Mouse (Mus musculus) natural killer cell, adult 2 months (primary cell): ENCODE data around the gene Unk.

ENCODE experiments used
- DNase-seq, 2 experiments: peaks; one replicate each; pipeline ENCODE4 v3.0.0; 2022; ENCODE audit warnings: low spot score in 2 of 2

Unk gene

DNA sequence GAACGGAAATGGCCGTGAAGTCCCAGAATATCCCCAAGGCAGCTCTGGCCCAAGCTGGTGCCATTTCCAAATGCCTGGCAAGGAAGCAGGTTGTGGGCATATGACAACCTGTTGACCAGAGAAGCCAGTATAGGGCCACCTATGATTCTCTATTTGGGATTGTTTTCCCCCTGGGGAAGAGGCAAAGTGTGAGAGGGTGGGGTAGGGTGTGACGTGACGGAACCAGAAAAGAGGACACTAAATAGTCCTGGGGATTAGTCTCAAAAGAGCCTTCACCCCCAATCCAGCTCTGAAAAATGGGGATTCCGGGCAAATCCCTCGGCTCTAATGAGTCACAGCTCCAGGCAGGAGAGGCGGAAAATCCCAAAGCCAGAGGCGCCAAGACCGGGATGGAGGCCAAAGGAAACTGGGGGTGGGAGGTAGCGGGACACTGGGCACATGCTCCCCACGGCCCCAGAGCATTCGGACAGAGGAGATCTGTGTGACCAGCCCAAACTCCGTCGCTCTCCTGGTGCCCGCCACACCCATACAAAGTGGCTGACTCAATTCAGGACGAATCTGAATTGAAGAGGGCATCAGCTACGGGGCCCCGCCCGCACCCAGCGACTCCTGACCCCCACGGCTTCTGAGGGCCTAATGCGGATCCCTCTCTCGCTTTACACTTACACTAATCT is 78.5 kb downstream of the Unk start:
- no peak for DNase-seq

DNA sequence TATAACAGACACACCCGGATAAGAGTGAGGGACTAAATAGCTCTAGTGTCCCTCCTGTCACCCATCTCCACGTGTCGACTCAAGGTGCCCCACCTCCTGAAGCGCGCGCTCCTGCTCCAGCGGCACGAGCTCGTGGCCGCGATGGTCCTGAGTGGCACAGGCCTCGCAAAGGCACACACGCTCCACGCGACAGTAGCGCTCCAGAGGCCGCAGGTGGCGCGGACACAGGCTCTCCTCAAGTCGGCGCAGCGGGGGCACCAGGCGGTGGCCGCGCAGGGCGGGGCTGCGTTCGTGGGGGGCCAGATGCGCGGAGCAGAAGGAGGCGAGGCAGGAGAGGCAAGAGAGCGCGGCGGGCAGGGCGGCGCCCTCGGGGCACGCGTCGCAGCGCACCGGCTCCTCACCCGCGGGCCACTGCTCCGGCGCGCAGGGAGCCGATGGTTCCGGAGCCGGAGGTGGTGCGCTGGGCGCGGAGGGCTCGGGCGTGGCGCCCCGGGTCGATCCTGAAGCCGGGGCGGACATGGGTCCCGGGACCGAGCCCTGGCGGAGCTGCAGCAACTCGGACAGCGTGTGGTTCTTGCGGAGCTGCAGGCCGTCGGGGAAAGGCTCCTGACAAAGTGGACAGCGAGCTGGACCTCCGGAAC is 79.4 kb downstream of the Unk start:
- DNase-seq: no peak

DNA sequence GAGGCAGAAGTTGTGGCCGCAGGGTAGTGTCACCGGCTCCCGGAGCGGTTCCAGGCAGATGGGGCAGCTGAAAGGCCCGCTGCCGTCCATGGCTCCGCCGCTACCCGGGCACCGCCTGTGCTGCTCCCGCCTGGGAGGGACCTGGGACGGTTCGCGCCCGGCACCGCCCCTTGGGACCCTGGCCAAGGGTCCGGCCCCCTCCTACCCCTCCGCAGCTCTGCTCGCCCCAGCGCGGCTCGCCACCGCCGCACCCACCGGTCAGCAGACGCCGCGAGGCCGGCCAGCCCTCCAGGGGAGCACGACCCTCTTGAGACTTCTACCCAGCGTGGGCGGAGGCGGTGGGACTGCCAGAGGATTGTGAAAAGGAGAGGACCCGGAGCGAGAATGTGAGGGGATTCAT is 80.0 kb downstream of the Unk start:
- no peak for DNase-seq

- DNase-seq: no peak
Observed at GRCm38 (mm10) chr11:116110540-116110939, 80.4 kb downstream of the Unk start.
